Mouse (Mus musculus): ENCODE measurements around the gene Zswim8. TPM values are rescaled to one million over a fixed set of nuclear protein-coding genes. Genes with fewer than 3 reads are reported as not detected.

Zswim8 gene
- polyA plus RNA-seq (2016; fragmentation: Nextera tagmentation; extraction: Ambion mirVana), result 37.5 and 43.6 TPM in 2 replicates

- Histone ChIP-seq H3K4me2 (peak within 1 kb of the TSS; percentile 86), H3K27me3 (no peaks in the 10 kb centered on the region), H3K4me3 (replicated peaks) (peak within 1 kb of the TSS; percentile 99), H3K4me1 (replicated peaks) (peaks cover 25% of the 10 kb centered on the region), H3K36me3 (peaks cover 44% of the 10 kb centered on the region), H3K9ac (replicated peaks) (peak within 1 kb of the TSS; percentile 96), H3K9me3 (no peaks in the 10 kb centered on the region), H3K27ac (peak within 1 kb of the TSS; percentile 76)
- peak; percentile 92 for ATAC-seq (ENCODE audit: insufficient number of reproducible peaks, insufficient read depth, low FRiP score, low TSS enrichment, low read depth)
- under 1% methylated on average over 77 of the region's 80 CpGs for WGBS
Observed at GRCm38 (mm10) chr14:20707201-20708190, at the start of gene Zswim8. Gene Zswim8 (plus strand): TSS chr14:20707552.

DNA sequence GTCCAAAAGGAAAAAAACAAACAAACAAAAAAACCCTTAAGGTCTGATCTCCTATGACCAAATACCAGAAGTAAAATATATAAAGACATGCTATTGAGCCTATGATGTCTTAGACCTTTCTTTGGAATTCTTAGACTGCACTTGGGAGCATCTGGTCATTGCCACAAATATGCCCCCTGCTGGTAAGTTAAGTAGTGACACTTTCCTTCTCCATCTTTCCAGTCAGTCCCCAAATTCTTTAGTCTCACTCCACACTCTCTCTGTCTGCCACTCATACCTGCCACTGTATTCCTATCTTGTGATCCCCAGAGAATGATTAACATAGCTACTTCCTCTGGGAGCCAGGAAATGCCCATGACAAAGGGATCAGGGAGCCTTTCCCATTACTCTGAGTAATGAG lies 49.0 kb upstream of the Zswim8 start:
- no peak overlapping the region for H3K4me2 ChIP-seq
- H3K9me3 ChIP-seq, result no peaks in the 10 kb centered on the region
- peaks cover 9% of the 10 kb centered on the region for H3K27me3 ChIP-seq
- no peak overlapping the region for H3K9ac ChIP-seq (replicated peaks)
- H3K4me3 ChIP-seq (replicated peaks), result no peak overlapping the region
- H3K4me1 ChIP-seq (replicated peaks), result peaks cover 20% of the 10 kb centered on the region
- no peak for ATAC-seq (ENCODE audit: insufficient number of reproducible peaks, insufficient read depth, low FRiP score, low TSS enrichment, low read depth)
- H3K27ac ChIP-seq, result no peak overlapping the region
- H3K36me3 ChIP-seq, result no peaks in the 10 kb centered on the region

GRCm38 (mm10) chr14:20658902-20659301 lies 48.5 kb upstream of the Zswim8 start:
- no peak for ATAC-seq (ENCODE audit: insufficient number of reproducible peaks, insufficient read depth, low FRiP score, low TSS enrichment, low read depth)
- Histone ChIP-seq H3K4me3 (replicated peaks) (no peak overlapping the region), H3K4me1 (replicated peaks) (peaks cover 20% of the 10 kb centered on the region), H3K9ac (replicated peaks) (no peak overlapping the region), H3K27me3 (peaks cover 13% of the 10 kb centered on the region), H3K27ac (no peak overlapping the region), H3K9me3 (no peaks in the 10 kb centered on the region), H3K4me2 (no peak overlapping the region), H3K36me3 (no peaks in the 10 kb centered on the region)
- 83% methylated on average over 6 of the region's 6 CpGs for WGBS

DNA sequence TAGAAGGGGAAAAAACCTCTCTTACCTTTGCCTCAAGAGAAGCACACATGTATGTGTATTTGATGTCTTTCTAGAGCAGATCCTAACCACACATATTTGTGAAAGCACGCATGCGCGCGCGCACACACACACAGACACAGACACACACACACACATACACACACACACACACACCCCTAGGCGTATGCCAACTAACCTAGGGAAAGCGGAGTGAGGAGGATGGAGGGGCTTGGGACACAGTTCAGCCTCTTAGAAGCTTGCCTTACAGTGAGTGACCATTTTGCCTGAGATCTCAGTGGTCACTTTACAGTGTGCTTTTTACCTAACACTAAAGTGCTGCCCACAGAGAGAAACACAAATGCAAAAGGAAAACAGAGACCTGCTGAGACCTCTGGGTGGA lies 47.7 kb upstream of the Zswim8 start:
- Histone ChIP-seq H3K27ac (no peak overlapping the region), H3K9me3 (no peaks in the 10 kb centered on the region), H3K27me3 (peaks cover 13% of the 10 kb centered on the region), H3K36me3 (no peaks in the 10 kb centered on the region), H3K4me2 (no peak overlapping the region), H3K9ac (replicated peaks) (no peak overlapping the region), H3K4me3 (replicated peaks) (no peak overlapping the region), H3K4me1 (replicated peaks) (peaks cover 27% of the 10 kb centered on the region)
- no peak for ATAC-seq (ENCODE audit: insufficient number of reproducible peaks, insufficient read depth, low FRiP score, low TSS enrichment, low read depth)
- 96% methylated on average over 7 of the region's 7 CpGs for WGBS

- Histone ChIP-seq H3K27me3 (peaks cover 19% of the 10 kb centered on the region), H3K4me3 (replicated peaks) (peak overlapping the region; percentile 67), H3K9me3 (no peaks in the 10 kb centered on the region), H3K27ac (peak overlapping the region; percentile 96), H3K36me3 (no peaks in the 10 kb centered on the region), H3K4me2 (peak overlapping the region; percentile 87), H3K4me1 (replicated peaks) (peaks cover 30% of the 10 kb centered on the region), H3K9ac (replicated peaks) (peak overlapping the region; percentile 83)
- peak; percentile 58 for ATAC-seq (ENCODE audit: insufficient number of reproducible peaks, insufficient read depth, low FRiP score, low TSS enrichment, low read depth)
- WGBS, result 1% methylated on average over 52 of the region's 52 CpGs
Observed at GRCm38 (mm10) chr14:20660827-20661660, 46.3 kb upstream of the Zswim8 start.

DNA sequence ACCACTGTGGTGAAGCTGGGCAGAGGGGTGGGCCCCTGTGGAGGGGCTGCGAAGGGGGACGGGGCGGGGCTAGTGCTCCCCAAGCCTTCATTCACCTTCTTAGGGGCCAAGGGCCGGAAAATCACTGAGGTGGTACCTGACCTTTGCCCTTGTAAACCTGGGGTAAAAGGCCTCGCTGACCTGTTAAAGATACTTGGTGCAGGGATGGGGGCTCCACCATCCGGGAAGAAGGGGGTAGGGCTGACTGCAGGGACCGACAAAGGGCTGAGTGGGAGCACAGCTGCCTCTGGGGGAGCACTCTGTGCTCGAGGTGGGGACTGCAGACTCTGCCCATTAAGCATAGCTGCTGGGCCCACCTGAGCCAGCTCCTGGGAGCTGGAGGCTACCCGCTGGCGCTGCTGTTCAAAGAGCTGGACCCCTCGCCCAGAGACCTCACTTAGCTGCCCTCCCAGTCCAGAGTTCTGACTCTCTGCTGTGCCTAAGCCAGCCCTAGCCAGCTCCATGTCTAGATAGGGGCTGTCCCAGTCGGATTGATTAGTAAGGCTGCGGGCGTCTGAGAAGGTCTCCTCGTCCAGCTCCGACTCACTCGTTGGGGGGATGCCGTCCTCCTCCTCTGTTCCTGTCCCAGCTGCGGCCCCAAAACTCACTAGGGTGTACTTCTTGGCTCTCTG lies 45.6 kb upstream of the Zswim8 start:
- H3K27me3 ChIP-seq, result peaks cover 22% of the 10 kb centered on the region
- ATAC-seq (ENCODE audit: insufficient number of reproducible peaks, insufficient read depth, low FRiP score, low TSS enrichment, low read depth), result peak; percentile 29; the same call in 1 of the 2 replicates
- H3K4me1 ChIP-seq (replicated peaks), result peaks cover 30% of the 10 kb centered on the region
- H3K9ac ChIP-seq (replicated peaks), result peak overlapping the region; percentile 83
- peak overlapping the region; percentile 67 for H3K4me3 ChIP-seq (replicated peaks)
- H3K27ac ChIP-seq, result peak overlapping the region; percentile 96
- 12% methylated on average over 19 of the region's 19 CpGs for WGBS
- H3K4me2 ChIP-seq, result peak overlapping the region; percentile 87
- no peaks in the 10 kb centered on the region for H3K36me3 ChIP-seq
- no peaks in the 10 kb centered on the region for H3K9me3 ChIP-seq

DNA sequence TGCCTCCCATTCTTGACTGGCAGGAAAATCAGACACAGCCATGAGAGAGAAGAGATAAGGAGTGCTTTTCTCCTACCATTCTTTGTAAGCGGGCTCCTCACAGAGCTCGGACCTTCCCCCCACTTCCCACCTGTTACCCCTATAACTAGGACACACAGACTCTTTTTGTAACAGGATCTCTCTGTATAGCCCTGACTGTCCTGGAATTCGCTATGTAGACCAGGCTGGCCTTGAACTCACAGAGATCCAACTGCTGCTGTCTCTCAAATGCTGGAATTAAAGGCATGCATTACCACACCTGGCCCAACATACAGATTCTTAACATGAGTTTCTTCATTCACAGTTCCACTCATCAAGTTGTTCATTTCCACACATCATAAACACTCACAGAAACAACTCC lies 44.6 kb upstream of the Zswim8 start:
- H3K9me3 ChIP-seq, result no peaks in the 10 kb centered on the region
- H3K4me3 ChIP-seq (replicated peaks), result peak overlapping the region; percentile 67
- ATAC-seq (ENCODE audit: insufficient number of reproducible peaks, insufficient read depth, low FRiP score, low TSS enrichment, low read depth), result no peak
- H3K9ac ChIP-seq (replicated peaks), result peak overlapping the region; percentile 83; the same call in 1 of the 2 replicates
- H3K27ac ChIP-seq, result no peak overlapping the region; the same call in 1 of the 2 replicates
- peak overlapping the region; percentile 87 for H3K4me2 ChIP-seq
- peaks cover 27% of the 10 kb centered on the region for H3K27me3 ChIP-seq
- 81% methylated on average over 3 of the region's 3 CpGs for WGBS
- no peaks in the 10 kb centered on the region for H3K36me3 ChIP-seq
- peaks cover 30% of the 10 kb centered on the region for H3K4me1 ChIP-seq (replicated peaks)

DNA sequence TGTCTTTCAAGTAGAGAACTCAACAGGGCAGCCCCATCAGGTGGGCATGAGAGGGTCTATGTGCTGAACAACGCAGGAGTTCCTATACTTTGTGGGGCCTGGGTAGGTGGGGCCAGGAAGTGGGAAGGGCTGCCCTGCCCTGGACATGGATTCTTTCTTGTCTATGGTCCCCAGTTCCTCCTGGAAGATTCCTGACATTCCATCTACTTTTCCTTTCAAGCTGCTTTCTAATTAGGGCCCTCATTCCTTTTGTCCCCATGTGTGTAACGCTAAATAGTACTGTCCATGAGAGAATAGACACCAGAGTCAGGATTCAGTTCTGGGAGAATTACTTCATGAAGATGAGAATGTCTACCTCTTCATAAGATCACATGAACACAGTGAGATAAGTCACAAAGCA lies 43.8 kb upstream of the Zswim8 start:
- peaks cover 30% of the 10 kb centered on the region for H3K4me1 ChIP-seq (replicated peaks)
- 76% methylated on average over 2 of the region's 2 CpGs for WGBS
- ATAC-seq (ENCODE audit: insufficient number of reproducible peaks, insufficient read depth, low FRiP score, low TSS enrichment, low read depth), result no peak
- no peaks in the 10 kb centered on the region for H3K9me3 ChIP-seq
- peak overlapping the region; percentile 75; the same call in 1 of the 2 replicates for H3K27ac ChIP-seq
- H3K4me3 ChIP-seq (replicated peaks), result peak overlapping the region; percentile 18; the same call in 1 of the 2 replicates
- H3K4me2 ChIP-seq, result peak overlapping the region; percentile 87
- H3K36me3 ChIP-seq, result no peaks in the 10 kb centered on the region
- peaks cover 32% of the 10 kb centered on the region for H3K27me3 ChIP-seq
- H3K9ac ChIP-seq (replicated peaks), result no peak overlapping the region; the same call in 1 of the 2 replicates

DNA sequence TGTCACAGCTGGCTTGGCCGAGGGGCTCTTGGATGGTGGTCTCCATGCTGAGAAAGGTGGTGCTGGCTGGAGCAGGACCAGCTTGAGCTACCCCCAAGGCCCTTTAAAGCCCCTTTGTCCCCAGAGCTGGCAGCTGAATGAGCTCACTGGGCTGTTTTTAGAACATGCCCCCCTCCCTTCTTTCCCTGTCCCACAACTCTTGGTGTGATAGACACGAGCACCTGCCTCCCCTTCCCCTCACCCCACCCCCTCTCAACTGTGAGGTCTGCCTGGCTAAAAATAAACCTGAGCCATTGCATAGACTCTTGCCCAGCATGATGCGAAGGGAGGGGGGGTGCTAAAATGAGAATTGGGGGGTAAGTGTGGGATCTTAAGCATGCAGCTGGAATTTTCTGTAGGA lies 42.9 kb upstream of the Zswim8 start:
- peak overlapping the region; percentile 18; the same call in 1 of the 2 replicates for H3K4me3 ChIP-seq (replicated peaks)
- 54% methylated on average over 3 of the region's 3 CpGs for WGBS
- peaks cover 30% of the 10 kb centered on the region for H3K4me1 ChIP-seq (replicated peaks)
- peaks cover 35% of the 10 kb centered on the region for H3K27me3 ChIP-seq
- H3K9me3 ChIP-seq, result no peaks in the 10 kb centered on the region
- 0 out of 2 replicates have a peak, but pooled peaks have one; percentile 7 for ATAC-seq (ENCODE audit: insufficient number of reproducible peaks, insufficient read depth, low FRiP score, low TSS enrichment, low read depth)
- peak overlapping the region; percentile 21 for H3K4me2 ChIP-seq
- peak overlapping the region; percentile 40; the same call in 1 of the 2 replicates for H3K9ac ChIP-seq (replicated peaks)
- peak overlapping the region; percentile 75 for H3K27ac ChIP-seq
- no peaks in the 10 kb centered on the region for H3K36me3 ChIP-seq

DNA sequence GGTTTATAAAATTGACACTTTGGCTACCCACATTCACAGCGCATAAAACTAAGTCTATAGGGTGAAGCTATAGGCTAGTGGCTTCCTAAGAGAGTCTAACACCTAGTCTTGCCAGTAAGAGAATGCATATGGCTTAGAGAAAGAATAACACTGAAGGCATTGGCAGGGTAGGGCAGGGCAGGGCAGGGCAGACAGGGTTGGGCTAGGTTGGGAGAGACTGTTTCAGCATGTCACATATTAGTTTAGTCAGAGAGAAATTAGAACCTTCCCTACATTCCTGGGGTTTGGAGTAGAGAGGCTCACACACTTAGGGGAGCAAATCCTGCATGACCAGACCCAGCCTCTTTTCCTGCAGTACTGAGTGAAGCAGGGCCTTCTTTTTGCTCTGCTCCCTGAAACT lies 39.9 kb upstream of the Zswim8 start:
- Histone ChIP-seq H3K4me1 (replicated peaks) (peaks cover 14% of the 10 kb centered on the region), H3K36me3 (no peaks in the 10 kb centered on the region), H3K27me3 (peaks cover 41% of the 10 kb centered on the region), H3K9ac (replicated peaks) (peak overlapping the region; percentile 34; the same call in 1 of the 2 replicates), H3K9me3 (no peaks in the 10 kb centered on the region), H3K4me2 (no peak overlapping the region), H3K4me3 (replicated peaks) (no peak overlapping the region), H3K27ac (no peak overlapping the region)
- ATAC-seq (ENCODE audit: insufficient number of reproducible peaks, insufficient read depth, low FRiP score, low TSS enrichment, low read depth), result no peak
- 71% methylated on average over 1 of the region's 1 CpGs for WGBS
